Mouse (Mus musculus): ENCODE results near the gene Myct1.

DNA sequence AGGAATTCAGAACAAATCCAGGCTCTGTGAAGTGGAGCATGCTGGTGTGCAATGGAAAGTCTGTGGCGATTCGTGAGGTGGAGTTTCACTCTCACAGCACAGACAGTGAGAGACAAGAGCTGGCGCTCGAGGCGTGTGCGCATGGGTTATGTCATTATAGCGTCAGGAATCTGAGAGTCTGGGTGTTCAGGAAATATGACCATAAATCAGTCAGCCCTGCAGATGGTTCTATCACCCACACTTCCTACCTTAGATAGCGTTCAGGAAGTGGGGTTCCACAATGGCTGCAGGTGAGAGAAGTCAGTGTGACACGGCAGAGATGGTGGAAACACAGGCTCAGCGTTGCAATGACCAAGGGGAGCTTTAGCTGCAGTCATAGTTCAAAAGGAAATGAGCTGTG lies 9.9 kb downstream of the Myct1 start:
- TF ChIP-seq GATA1 (IDR thresholded peaks at IDR 0.05; ENCODE audit: low read length) (no peak), TAL1 (IDR thresholded peaks at IDR 0.05; ENCODE audit: low read length) (no peak)

Data from erythroblast, embryonic 14.5 days (primary cell).